Mouse (Mus musculus): ENCODE measurements at regions not wholly inside any gene's neighbourhood (a gene's known extent, or its start where the extent isn't known, plus 50 kb on each side); places are given as distances from the start of the nearest gene placed in this dataset.

- TF ChIP-seq MAFK (IDR thresholded peaks at IDR 0.05; ENCODE audit: insufficient read depth, low read depth, low read length) (no peak), ZNF384 (IDR thresholded peaks at IDR 0.05; ENCODE audit: low read depth, low read length) (no peak), CHD2 (IDR thresholded peaks at IDR 0.05; ENCODE audit: low read depth, low read length) (no peak), HCFC1 (IDR thresholded peaks at IDR 0.05; ENCODE audit: borderline replicate concordance, insufficient read depth, low read length) (no peak)
Observed at GRCm38 (mm10) chr2:48519838-48520404, 294.0 kb upstream of the Acvr2a start.
